Mouse (Mus musculus) liver, adult 2 months (tissue): Measurements from ENCODE around the gene Sox2.

ENCODE experiments used
- CTCF ChIP-seq: fragments of 200-500 bp; IDR thresholded peaks from 2 replicates; pipeline ENCODE4 v1.5.1; 2011; ENCODE audit warnings: low read depth, low read length, control low read depth
- POLR2A ChIP-seq: fragments of 200-500 bp; IDR thresholded peaks from 2 replicates; pipeline ENCODE4 v1.6.1; 2011; ENCODE audit warnings: low read length, control low read depth; ENCODE audit not compliant: insufficient read depth; ENCODE audit errors: extremely low read depth

DNA sequence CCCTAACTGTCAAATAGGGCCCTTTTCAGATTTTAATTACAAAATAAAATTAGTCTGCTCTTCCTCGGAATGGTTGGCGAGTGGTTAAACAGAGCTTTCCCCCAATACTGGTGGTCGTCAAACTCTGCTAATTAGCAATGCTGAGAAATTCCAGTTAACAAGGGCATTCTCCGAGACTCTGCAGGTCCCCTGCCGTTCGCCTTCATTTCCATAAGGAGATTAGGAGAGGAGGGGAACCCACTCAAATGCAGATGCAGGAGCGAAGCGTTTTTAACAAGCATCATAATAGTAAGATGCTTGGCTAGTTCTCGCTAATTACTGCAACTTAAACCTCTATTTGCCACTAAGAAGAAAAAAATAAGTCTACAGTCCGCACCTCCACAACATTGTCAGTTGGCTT, 4.0 kb upstream of the Sox2 start:
- TF ChIP-seq POLR2A (no peak), CTCF (no peak)
